Mouse (Mus musculus): ENCODE data around the gene Sec22c. TPM values are rescaled to one million over a fixed set of nuclear protein-coding genes. Genes with fewer than 3 reads are reported as not detected.

Sec22c gene
- polyA plus RNA-seq, 1 experiment from 2014 or later = 21.3 TPM

Other genes with a start within 250 kb of the Sec22c start
- 102 and 127 TPM in 2 replicates for gene Cck, start 209.8 kb downstream of the Sec22c start, polyA plus RNA-seq (2015; fragmentation: Nextera tagmentation; extraction: Ambion mirVana)
- gene Lyzl4, start 63.4 kb downstream of the Sec22c start, polyA plus RNA-seq (2015; fragmentation: Nextera tagmentation; extraction: Ambion mirVana) = 0.77 TPM in 1 of 2 replicates, not detected in the other
- 0.38 and 1.1 TPM in 2 replicates for gene Vipr1, start 62.8 kb downstream of the Sec22c start, polyA plus RNA-seq (2015; fragmentation: Nextera tagmentation; extraction: Ambion mirVana)
- gene Ss18l2, start 4.8 kb upstream of the Sec22c start, polyA plus RNA-seq (2015; fragmentation: Nextera tagmentation; extraction: Ambion mirVana) = 182 and 206 TPM in 2 replicates
- gene Nktr, start 13.7 kb upstream of the Sec22c start, polyA plus RNA-seq (2015; fragmentation: Nextera tagmentation; extraction: Ambion mirVana) = 51.5 and 52.8 TPM in 2 replicates
- gene Zfp651, start 53.8 kb upstream of the Sec22c start, polyA plus RNA-seq (2015; fragmentation: Nextera tagmentation; extraction: Ambion mirVana) = 27.9 and 36.3 TPM in 2 replicates
- 2.7 and 3.6 TPM in 2 replicates for gene Klhl40, start 72.1 kb upstream of the Sec22c start, polyA plus RNA-seq (2015; fragmentation: Nextera tagmentation; extraction: Ambion mirVana)
- 0.38 and 0.64 TPM in 2 replicates for gene Hhatl, start 87.0 kb upstream of the Sec22c start, polyA plus RNA-seq (2015; fragmentation: Nextera tagmentation; extraction: Ambion mirVana)
- gene Ccdc13, start 134.0 kb upstream of the Sec22c start, polyA plus RNA-seq (2015; fragmentation: Nextera tagmentation; extraction: Ambion mirVana) = 2.1 and 4.0 TPM in 2 replicates
- gene Higd1a, start 152.9 kb upstream of the Sec22c start, polyA plus RNA-seq (2015; fragmentation: Nextera tagmentation; extraction: Ambion mirVana) = 149 and 169 TPM in 2 replicates
- gene Ackr2, start 192.9 kb upstream of the Sec22c start, polyA plus RNA-seq (2015; fragmentation: Nextera tagmentation; extraction: Ambion mirVana) = 1.5 and 1.7 TPM in 2 replicates
- not detected in 2 replicates for gene Cyp8b1, start 210.8 kb upstream of the Sec22c start, polyA plus RNA-seq (2015; fragmentation: Nextera tagmentation; extraction: Ambion mirVana)
- 1.9 and 2.4 TPM in 2 replicates for gene Fam198a, start 245.5 kb upstream of the Sec22c start, polyA plus RNA-seq (2015; fragmentation: Nextera tagmentation; extraction: Ambion mirVana)